Mouse (Mus musculus): ENCODE measurements around the gene D6Ertd527e.

- TF ChIP-seq CTCF (IDR thresholded peaks at IDR 0.05; ENCODE audit: low read depth): no peak
- no peak for TF ChIP-seq EP300 (IDR thresholded peaks at IDR 0.05; ENCODE audit: low read depth)
Measured at GRCm38 (mm10) chr6:87153836-87154235, 49.3 kb downstream of the D6Ertd527e start.
